Mouse (Mus musculus) spleen, adult 2 months (tissue): Measurements from ENCODE around the gene Best1.

Experiments
- CTCF ChIP-seq: fragments of 200-500 bp; IDR thresholded peaks from 2 replicates; pipeline ENCODE4 v1.5.1; 2011; ENCODE audit warnings: mild to moderate bottlenecking, inconsistent platforms; ENCODE audit not compliant: insufficient read depth, insufficient read length, insufficient replicate concordance; ENCODE audit errors: extremely low read depth
- POLR2A ChIP-seq: fragments of 200-500 bp; IDR thresholded peaks from 2 replicates; pipeline ENCODE4 v1.6.1; 2011; ENCODE audit warnings: low read depth, low read length, inconsistent platforms

DNA sequence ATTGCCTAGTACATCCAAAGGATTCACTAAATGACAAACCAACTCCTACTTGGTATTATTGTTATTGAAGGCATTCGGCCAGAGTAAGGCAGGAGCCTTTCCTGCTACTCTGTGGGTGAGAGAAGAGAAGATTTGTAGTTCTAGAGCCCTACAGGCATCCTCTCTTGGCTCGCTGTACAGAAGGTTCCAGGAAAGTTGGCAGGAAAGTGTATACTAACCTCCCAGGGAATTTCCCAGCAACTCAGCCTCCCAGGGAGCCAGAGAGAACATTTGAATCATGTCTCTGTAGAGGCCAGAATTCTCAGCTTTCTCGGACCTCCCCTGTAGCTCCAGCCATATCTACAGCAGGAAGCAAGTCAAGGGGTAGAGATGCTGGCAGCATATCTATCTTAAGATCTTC lies 54.4 kb downstream of the Best1 start:
- no peak for TF ChIP-seq POLR2A
- TF ChIP-seq CTCF: no peak
